Mouse (Mus musculus) ES-Bruce4 (cell line): Measurements from ENCODE around the gene Ipo13.

ENCODE experiments used
- CTCF ChIP-seq: IDR thresholded peaks from one replicate; pipeline ENCODE4 v1.8.1; 2011; ENCODE audit warnings: low read depth, low read length
- EP300 ChIP-seq: IDR thresholded peaks from 2 replicates; pipeline ENCODE4 v1.6.1; 2011; ENCODE audit warnings: low read depth, low read length; ENCODE audit not compliant: insufficient read depth
- POLR2A ChIP-seq: IDR thresholded peaks from one replicate; pipeline ENCODE4 v1.8.1; 2011; ENCODE audit warnings: low read length; ENCODE audit not compliant: insufficient read depth

DNA sequence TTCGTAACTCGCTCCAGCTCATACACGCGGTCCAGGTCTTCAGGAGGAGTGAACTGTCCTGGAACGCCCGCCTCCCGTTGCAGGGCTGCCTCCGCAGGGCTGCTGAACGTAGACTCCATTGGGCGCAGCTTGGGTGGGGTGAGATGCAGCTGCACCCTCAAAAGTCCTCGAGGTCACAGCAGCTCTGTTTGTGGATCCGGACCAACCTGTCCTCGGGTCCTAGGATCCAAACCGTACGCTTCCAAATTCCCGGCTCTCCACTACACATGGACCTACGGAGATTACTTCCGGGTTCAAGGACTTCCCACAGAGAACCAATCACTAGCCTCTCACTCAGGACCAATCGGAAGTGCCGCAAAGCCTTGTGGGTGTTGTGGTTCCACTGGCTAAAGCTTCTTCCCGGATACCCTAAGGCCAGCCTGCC is 23.0 kb downstream of the Ipo13 start, which contains the start of gene Dph2:
- no peak for TF ChIP-seq CTCF
- no peak for TF ChIP-seq POLR2A
- no peak for TF ChIP-seq EP300
